Mouse (Mus musculus): ENCODE measurements at regions not wholly inside any gene's neighbourhood (a gene's known extent, or its start where the extent isn't known, plus 50 kb on each side); places are given as distances from the start of the nearest gene placed in this dataset.

DNA sequence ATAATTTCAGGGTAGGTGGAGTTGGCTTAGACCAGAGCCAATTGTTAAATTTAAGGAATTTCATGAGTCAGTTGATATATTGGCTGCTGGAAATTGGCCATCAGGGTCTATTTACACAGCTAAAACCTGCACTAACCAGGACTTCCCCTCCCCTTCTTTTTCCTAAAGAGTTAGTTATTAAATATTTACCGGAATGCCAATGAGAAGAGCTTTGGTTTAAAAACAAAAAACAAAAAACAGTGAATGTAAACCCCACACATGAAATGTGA, 294.6 kb downstream of the Epha4 start:
- Histone ChIP-seq H3K4me3 (ENCODE audit: low read depth, low read length) (no peak overlapping the region), H3K36me3 (replicated peaks; ENCODE audit: insufficient read depth, low read length) (no peaks in the 10 kb centered on the region), H3K9me3 (ENCODE audit: low read length) (no peaks in the 10 kb centered on the region), H3K9ac (replicated peaks) (no peak overlapping the region), H3K4me2 (ENCODE audit: low read depth, low read length) (no peak overlapping the region), H3K27ac (ENCODE audit: low read depth) (no peak overlapping the region), H3K27me3 (ENCODE audit: insufficient read depth, low read length) (no peaks in the 10 kb centered on the region), H3K4me1 (ENCODE audit: insufficient read depth) (no peaks in the 10 kb centered on the region)
- no peak for DNase-seq
- no peak for ATAC-seq
- WGBS (ENCODE audit: insufficient replicate concordance): 65% methylated on average over 1 of the region's 1 CpGs
- TF ChIP-seq CTCF (IDR thresholded peaks at IDR 0.05; ENCODE audit: low read depth) (no peak), EP300 (IDR thresholded peaks at IDR 0.05; ENCODE audit: low read depth) (no peak)

DNA sequence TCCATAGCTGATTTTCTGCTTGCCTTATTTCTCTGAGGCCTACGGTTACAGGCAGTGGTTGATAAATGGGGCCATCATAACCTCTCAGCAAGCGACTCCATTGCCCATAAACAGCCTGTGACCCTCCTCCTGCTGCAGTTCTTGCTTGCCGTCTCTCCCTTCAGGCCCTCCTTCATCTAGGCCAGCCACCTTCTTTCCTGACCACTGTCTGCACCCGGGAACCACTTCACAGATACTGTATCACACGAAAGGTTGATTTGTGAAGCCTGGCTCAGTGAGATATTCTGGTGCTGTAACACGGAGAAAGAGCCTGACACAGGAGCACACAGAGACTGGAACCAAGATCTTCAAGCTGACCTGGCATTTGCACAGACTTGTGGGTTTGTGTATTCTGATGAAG, 294.1 kb downstream of the Epha4 start:
- Histone ChIP-seq H3K4me2 (ENCODE audit: low read depth, low read length) (no peak overlapping the region), H3K27me3 (ENCODE audit: insufficient read depth, low read length) (no peaks in the 10 kb centered on the region), H3K27ac (ENCODE audit: low read depth) (no peak overlapping the region), H3K9me3 (ENCODE audit: low read length) (no peaks in the 10 kb centered on the region), H3K9ac (replicated peaks) (no peak overlapping the region), H3K36me3 (replicated peaks; ENCODE audit: insufficient read depth, low read length) (no peaks in the 10 kb centered on the region), H3K4me1 (ENCODE audit: insufficient read depth) (no peaks in the 10 kb centered on the region), H3K4me3 (ENCODE audit: low read depth, low read length) (no peak overlapping the region)
- TF ChIP-seq CTCF (IDR thresholded peaks at IDR 0.05; ENCODE audit: low read depth) (no peak), EP300 (IDR thresholded peaks at IDR 0.05; ENCODE audit: low read depth) (no peak)
- DNase-seq: no peak
- WGBS (ENCODE audit: insufficient replicate concordance): 52% methylated on average over 6 of the region's 6 CpGs
- no peak for ATAC-seq

DNA sequence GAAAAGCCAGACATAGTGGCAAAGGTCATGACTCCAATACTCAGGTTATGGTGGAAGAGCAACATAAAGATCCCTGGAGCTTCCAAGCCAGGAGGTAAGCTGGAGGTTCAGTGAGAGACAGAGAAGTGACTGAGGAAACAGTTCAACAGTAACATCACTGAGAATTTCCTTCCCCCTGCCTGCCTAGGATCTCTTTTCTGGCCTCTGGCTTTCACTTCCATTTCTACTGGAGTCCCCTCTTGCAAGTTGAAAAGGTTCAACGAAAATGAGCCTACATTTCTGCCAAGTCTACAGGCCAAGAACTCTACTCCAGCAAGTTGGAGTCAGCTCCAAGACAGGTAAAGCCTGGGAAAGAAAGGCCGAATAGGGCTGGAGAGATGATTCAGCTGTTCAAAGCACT, 293.0 kb downstream of the Epha4 start:
- H3K4me2 ChIP-seq (ENCODE audit: low read depth, low read length): no peak overlapping the region
- no peak overlapping the region for H3K27ac ChIP-seq (ENCODE audit: low read depth)
- no peaks in the 10 kb centered on the region for H3K9me3 ChIP-seq (ENCODE audit: low read length)
- no peak for TF ChIP-seq EP300 (IDR thresholded peaks at IDR 0.05; ENCODE audit: low read depth)
- TF ChIP-seq CTCF (IDR thresholded peaks at IDR 0.05; ENCODE audit: low read depth): no peak
- no peaks in the 10 kb centered on the region for H3K36me3 ChIP-seq (replicated peaks; ENCODE audit: insufficient read depth, low read length)
- no peak overlapping the region for H3K9ac ChIP-seq (replicated peaks)
- DNase-seq: no peak
- no peak for ATAC-seq
- no peaks in the 10 kb centered on the region for H3K27me3 ChIP-seq (ENCODE audit: insufficient read depth, low read length)
- H3K4me1 ChIP-seq (ENCODE audit: insufficient read depth): peaks cover 4% of the 10 kb centered on the region
- WGBS (ENCODE audit: insufficient replicate concordance): 68% methylated on average over 2 of the region's 2 CpGs
- H3K4me3 ChIP-seq (ENCODE audit: low read depth, low read length): no peak overlapping the region

DNA sequence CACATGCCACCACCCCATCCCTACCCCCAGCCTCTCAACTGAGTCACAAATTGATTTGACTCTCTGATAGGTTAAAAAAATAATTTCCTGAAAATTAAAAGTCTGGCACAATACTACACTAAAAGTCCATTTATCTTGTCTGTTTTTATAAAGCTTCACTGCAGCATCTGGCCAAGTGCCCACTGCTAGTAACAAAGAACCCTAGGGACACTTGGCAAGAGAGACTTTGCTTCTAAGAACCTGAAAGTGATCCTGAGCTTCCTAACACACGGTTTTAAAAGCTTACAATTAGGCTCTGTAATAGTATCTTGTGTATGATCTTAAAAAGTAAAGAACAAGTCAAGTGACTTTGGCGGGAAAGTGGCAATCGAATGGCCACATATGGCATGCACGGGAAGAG, 288.3 kb downstream of the Epha4 start:
- no peak for ATAC-seq
- no peak overlapping the region for H3K4me2 ChIP-seq (ENCODE audit: low read depth, low read length)
- WGBS (ENCODE audit: insufficient replicate concordance): 51% methylated on average over 4 of the region's 4 CpGs

DNA sequence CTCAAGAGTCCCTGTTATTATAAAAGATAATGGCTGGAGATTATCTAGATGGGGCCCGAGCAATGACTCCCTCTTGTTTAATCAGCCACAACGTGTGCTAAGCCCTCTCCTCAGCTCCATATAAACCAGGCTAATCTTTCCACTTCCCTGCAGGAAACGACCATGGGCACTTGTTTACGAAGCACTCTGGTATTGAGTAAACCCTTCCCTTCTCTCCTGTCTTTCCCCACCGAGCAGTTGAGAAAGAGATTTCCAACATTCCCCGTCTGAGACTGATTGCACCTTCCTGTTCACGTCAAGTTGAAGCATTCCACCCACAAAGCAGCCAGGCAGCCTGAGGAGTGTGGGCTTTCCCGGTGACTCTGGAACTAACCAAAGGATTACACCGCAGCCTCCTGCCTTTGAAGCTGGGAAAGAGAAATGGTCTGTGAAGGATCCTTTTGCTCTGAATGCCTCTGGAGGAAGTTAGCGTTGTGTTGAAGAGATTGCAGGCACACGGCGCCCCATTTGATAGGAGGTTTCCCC, 287.8 kb downstream of the Epha4 start:
- no peaks in the 10 kb centered on the region for H3K27me3 ChIP-seq (ENCODE audit: insufficient read depth, low read length)
- no peaks in the 10 kb centered on the region for H3K9me3 ChIP-seq (ENCODE audit: low read length)
- peaks cover 7% of the 10 kb centered on the region for H3K4me1 ChIP-seq (ENCODE audit: insufficient read depth)
- no peak overlapping the region for H3K27ac ChIP-seq (ENCODE audit: low read depth)
- no peak for DNase-seq
- WGBS (ENCODE audit: insufficient replicate concordance): 12% methylated on average over 12 of the region's 12 CpGs
- no peaks in the 10 kb centered on the region for H3K36me3 ChIP-seq (replicated peaks; ENCODE audit: insufficient read depth, low read length)
- no peak for ATAC-seq
- no peak overlapping the region for H3K4me3 ChIP-seq (ENCODE audit: low read depth, low read length)
- peak overlapping the region; percentile 49 for H3K4me2 ChIP-seq (ENCODE audit: low read depth, low read length)
- H3K9ac ChIP-seq (replicated peaks): no peak overlapping the region
- TF ChIP-seq CTCF (IDR thresholded peaks at IDR 0.05; ENCODE audit: low read depth): no peak
- no peak for TF ChIP-seq EP300 (IDR thresholded peaks at IDR 0.05; ENCODE audit: low read depth)

More for the DNA sequence above, 288.3 kb downstream of the Epha4 start:
- no peak for TF ChIP-seq CTCF (IDR thresholded peaks at IDR 0.05; ENCODE audit: low read depth)
- TF ChIP-seq EP300 (IDR thresholded peaks at IDR 0.05; ENCODE audit: low read depth): no peak
- Histone ChIP-seq H3K27me3 (ENCODE audit: insufficient read depth, low read length) (no peaks in the 10 kb centered on the region), H3K4me1 (ENCODE audit: insufficient read depth) (peaks cover 7% of the 10 kb centered on the region), H3K36me3 (replicated peaks; ENCODE audit: insufficient read depth, low read length) (no peaks in the 10 kb centered on the region), H3K9ac (replicated peaks) (no peak overlapping the region), H3K9me3 (ENCODE audit: low read length) (no peaks in the 10 kb centered on the region), H3K4me3 (ENCODE audit: low read depth, low read length) (no peak overlapping the region), H3K27ac (ENCODE audit: low read depth) (no peak overlapping the region)
- DNase-seq: no peak

DNA sequence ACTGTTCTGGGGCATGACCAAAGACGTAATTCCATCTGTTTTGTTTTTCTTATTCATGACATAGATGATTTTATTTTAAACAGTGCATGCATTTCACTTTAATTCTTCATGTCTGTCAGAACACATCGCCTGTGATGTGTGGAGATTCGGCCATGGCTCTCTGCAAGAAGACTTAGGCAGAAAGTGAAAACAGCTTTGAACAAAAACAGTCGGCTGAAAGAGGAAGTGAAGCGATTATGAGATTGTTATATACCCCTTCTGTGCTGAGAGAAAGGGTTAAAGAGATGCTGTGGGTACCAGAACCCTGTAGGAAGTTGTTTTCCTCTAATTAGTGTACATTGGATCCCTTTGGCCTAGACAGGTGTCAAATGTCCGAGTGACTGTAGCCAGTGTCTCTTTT, 287.1 kb downstream of the Epha4 start:
- H3K27ac ChIP-seq (ENCODE audit: low read depth): no peak overlapping the region
- no peaks in the 10 kb centered on the region for H3K27me3 ChIP-seq (ENCODE audit: insufficient read depth, low read length)
- DNase-seq (no peak), ATAC-seq (no peak)
- TF ChIP-seq CTCF (IDR thresholded peaks at IDR 0.05; ENCODE audit: low read depth): no peak
- TF ChIP-seq EP300 (IDR thresholded peaks at IDR 0.05; ENCODE audit: low read depth): no peak
- H3K9ac ChIP-seq (replicated peaks): no peak overlapping the region
- no peak overlapping the region for H3K4me3 ChIP-seq (ENCODE audit: low read depth, low read length)
- H3K9me3 ChIP-seq (ENCODE audit: low read length): no peaks in the 10 kb centered on the region
- WGBS (ENCODE audit: insufficient replicate concordance): 45% methylated on average over 6 of the region's 6 CpGs
- no peak overlapping the region for H3K4me2 ChIP-seq (ENCODE audit: low read depth, low read length)
- H3K4me1 ChIP-seq (ENCODE audit: insufficient read depth): peaks cover 7% of the 10 kb centered on the region
- H3K36me3 ChIP-seq (replicated peaks; ENCODE audit: insufficient read depth, low read length): no peaks in the 10 kb centered on the region

DNA sequence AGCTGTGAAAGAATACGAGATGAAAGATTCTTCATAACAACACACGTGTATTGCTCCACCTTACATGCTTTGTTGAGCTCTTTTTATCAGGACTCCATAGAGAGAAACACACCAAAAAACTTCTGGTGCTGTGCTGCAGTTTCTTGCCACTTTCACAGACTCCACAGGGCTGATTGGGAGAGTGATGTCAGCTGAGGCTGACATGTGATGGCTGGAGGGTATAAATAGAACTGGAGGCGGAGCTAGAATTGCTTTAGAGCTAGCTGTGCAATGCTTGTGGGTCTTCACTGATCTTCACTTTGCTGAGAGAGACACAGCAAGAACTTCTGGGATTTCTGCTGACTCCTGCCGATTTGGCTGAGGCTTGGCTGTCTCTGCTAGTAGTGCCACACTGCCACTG, 285.3 kb downstream of the Epha4 start:
- no peaks in the 10 kb centered on the region for H3K27me3 ChIP-seq (ENCODE audit: insufficient read depth, low read length)
- no peak for DNase-seq
- 81% methylated on average over 4 of the region's 4 CpGs for WGBS (ENCODE audit: insufficient replicate concordance)
- H3K9me3 ChIP-seq (ENCODE audit: low read length): no peaks in the 10 kb centered on the region
- no peak for ATAC-seq
- H3K4me3 ChIP-seq (ENCODE audit: low read depth, low read length): no peak overlapping the region
- H3K27ac ChIP-seq (ENCODE audit: low read depth): no peak overlapping the region
- peaks cover 7% of the 10 kb centered on the region for H3K4me1 ChIP-seq (ENCODE audit: insufficient read depth)
- TF ChIP-seq EP300 (IDR thresholded peaks at IDR 0.05; ENCODE audit: low read depth) (no peak), CTCF (IDR thresholded peaks at IDR 0.05; ENCODE audit: low read depth) (no peak)
- H3K9ac ChIP-seq (replicated peaks): no peak overlapping the region
- no peak overlapping the region for H3K4me2 ChIP-seq (ENCODE audit: low read depth, low read length)
- H3K36me3 ChIP-seq (replicated peaks; ENCODE audit: insufficient read depth, low read length): no peaks in the 10 kb centered on the region

All from liver, postnatal 0 days (tissue).